Mouse (Mus musculus) bone marrow macrophage, adult 2 months (primary cell): ENCODE data around the gene Csdc2.

Source experiments
- CTCF ChIP-seq: IDR thresholded peaks from 2 replicates; pipeline ENCODE4 v1.5.1; 2012; ENCODE audit warnings: low read depth, mild to moderate bottlenecking, low read length, moderate library complexity
- POLR2A ChIP-seq: IDR thresholded peaks from 2 replicates; pipeline ENCODE4 v1.6.1; 2012; ENCODE audit warnings: mild to moderate bottlenecking, low read depth, low read length, borderline replicate concordance

DNA sequence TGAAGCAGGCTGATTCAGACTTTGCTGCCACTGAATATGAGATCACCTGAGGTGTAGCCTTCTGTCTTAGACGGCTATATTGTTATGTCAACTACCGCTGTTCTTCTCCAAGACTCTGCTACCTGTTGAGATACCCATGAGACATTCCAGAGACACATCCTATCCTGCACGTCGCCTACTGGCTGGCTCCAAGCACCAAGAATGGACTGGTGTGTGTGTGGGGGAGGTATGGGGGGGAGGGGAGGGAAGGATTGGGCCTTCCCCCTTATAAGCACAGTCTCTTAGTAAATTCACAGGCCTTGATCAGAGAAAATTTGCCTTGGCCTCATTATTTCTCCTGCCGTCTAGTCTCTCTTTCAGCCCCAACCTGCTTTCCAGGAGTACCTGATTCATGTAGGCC lies 31.3 kb downstream of the Csdc2 start:
- TF ChIP-seq CTCF (no peak), POLR2A (no peak)
